Mouse (Mus musculus): ENCODE measurements around the gene Cdc20. TPM values are rescaled to one million over a fixed set of nuclear protein-coding genes. Genes with fewer than 3 reads are reported as not detected.

Cdc20 gene
- polyA plus RNA-seq, 1 experiment: 79.8 TPM

DNA sequence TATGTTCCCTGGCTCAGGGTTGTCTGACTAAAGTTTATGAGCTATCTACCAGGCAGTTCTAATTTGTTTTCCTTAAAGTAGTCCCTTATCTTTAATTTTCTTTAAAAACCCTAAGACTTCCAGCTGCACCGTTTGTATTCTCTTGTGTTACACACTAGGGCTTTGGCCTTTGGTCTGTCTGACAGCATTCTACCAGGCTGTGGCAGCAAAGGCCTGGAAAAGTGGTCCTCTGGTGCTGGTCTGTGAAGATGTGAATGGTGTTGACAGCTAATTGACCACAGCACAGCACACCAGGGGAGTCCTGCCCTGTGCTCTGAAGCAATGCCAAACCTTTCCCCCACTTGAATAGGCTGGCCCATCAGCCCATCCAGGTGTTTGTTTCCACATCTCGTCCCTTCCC, 21.4 kb downstream of the Cdc20 start:
- H3K4me3 ChIP-seq: no peak overlapping the region
- peaks cover 6% of the 10 kb centered on the region for H3K79me2 ChIP-seq (ENCODE audit: control insufficient read depth, insufficient read depth)
- no peak for TF ChIP-seq TCF12 (IDR thresholded peaks at IDR 0.05; ENCODE audit: insufficient read depth, poor library complexity, severe bottlenecking)
- TF ChIP-seq MYOD1 (IDR thresholded peaks at IDR 0.05; ENCODE audit: control insufficient read depth in 1 of 3, insufficient read length in 2 of 3, low read depth in 2 of 3): no peak
- no peak for TF ChIP-seq SRF (IDR thresholded peaks at IDR 0.05; ENCODE audit: control insufficient read depth, insufficient read length, low read depth)
- no peak for TF ChIP-seq REST (IDR thresholded peaks at IDR 0.05; ENCODE audit: insufficient read depth, insufficient read length)
- TF ChIP-seq E2F4 (IDR thresholded peaks at IDR 0.05; ENCODE audit: insufficient read depth): no peak
- TF ChIP-seq POLR2A (IDR thresholded peaks at IDR 0.05; ENCODE audit: insufficient read length, low read depth): no peak
- no peak for TF ChIP-seq CEBPB (IDR thresholded peaks at IDR 0.05; ENCODE audit: insufficient read depth, poor library complexity, severe bottlenecking)
- TF ChIP-seq MYOG (IDR thresholded peaks at IDR 0.05; ENCODE audit: control insufficient read depth in 1 of 3, insufficient read depth in 1 of 3, insufficient read length in 2 of 3, low read depth in 2 of 3): no peak
- no peak for TF ChIP-seq USF1 (IDR thresholded peaks at IDR 0.05; ENCODE audit: low read depth)
- no peak overlapping the region for H3ac ChIP-seq (ENCODE audit: control insufficient read depth, insufficient read length)
- H3K4me2 ChIP-seq (ENCODE audit: low read depth): no peak overlapping the region
- H3K36me3 ChIP-seq (ENCODE audit: control insufficient read depth, insufficient read depth): peaks cover 29% of the 10 kb centered on the region
- no peaks in the 10 kb centered on the region for H3K27me3 ChIP-seq (ENCODE audit: control insufficient read depth, insufficient read depth, insufficient read length)

DNA sequence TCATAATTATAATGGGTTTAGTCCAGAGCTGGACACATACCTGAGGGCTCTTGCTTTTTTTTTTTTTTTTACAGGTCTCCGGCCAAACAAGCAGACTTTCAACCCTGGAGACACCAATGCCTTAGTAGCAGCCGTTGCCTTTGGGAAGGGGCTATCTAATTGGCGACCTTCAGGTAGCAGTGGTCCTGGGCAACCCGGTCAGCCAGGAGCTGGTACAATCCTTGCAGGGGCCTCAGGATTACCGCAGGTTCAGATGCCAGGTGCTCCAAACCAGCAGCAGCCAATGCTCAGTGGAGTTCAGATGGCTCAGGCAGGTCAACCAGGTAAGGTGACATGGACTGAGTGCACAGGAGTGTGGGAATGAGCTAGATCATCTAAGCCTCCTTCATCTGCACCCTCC, 23.6 kb downstream of the Cdc20 start:
- peaks cover 29% of the 10 kb centered on the region for H3K36me3 ChIP-seq (ENCODE audit: control insufficient read depth, insufficient read depth)
- TF ChIP-seq MYOG (IDR thresholded peaks at IDR 0.05; ENCODE audit: control insufficient read depth in 1 of 3, insufficient read depth in 1 of 3, insufficient read length in 2 of 3, low read depth in 2 of 3): no peak
- TF ChIP-seq CEBPB (IDR thresholded peaks at IDR 0.05; ENCODE audit: insufficient read depth, poor library complexity, severe bottlenecking): no peak
- no peak for TF ChIP-seq POLR2AphosphoS2 (IDR thresholded peaks at IDR 0.05; ENCODE audit: insufficient read length, low read depth)
- TF ChIP-seq MYOD1 (IDR thresholded peaks at IDR 0.05; ENCODE audit: control insufficient read depth in 1 of 3, insufficient read length in 2 of 3, low read depth in 2 of 3): no peak
- no peak for TF ChIP-seq REST (IDR thresholded peaks at IDR 0.05; ENCODE audit: insufficient read depth, insufficient read length)
- TF ChIP-seq SRF (IDR thresholded peaks at IDR 0.05; ENCODE audit: control insufficient read depth, insufficient read length, low read depth): no peak
- no peak for TF ChIP-seq MAX (IDR thresholded peaks at IDR 0.05; ENCODE audit: low read depth)
- no peak for TF ChIP-seq TCF3 (IDR thresholded peaks at IDR 0.05; ENCODE audit: insufficient read length, low read depth)
- TF ChIP-seq TCF12 (IDR thresholded peaks at IDR 0.05; ENCODE audit: insufficient read depth, poor library complexity, severe bottlenecking): no peak
- TF ChIP-seq USF1 (IDR thresholded peaks at IDR 0.05; ENCODE audit: low read depth): no peak
- TF ChIP-seq POLR2A (IDR thresholded peaks at IDR 0.05; ENCODE audit: insufficient read length, low read depth): no peak
- no peak for TF ChIP-seq E2F4 (IDR thresholded peaks at IDR 0.05; ENCODE audit: insufficient read depth)
- peaks cover 24% of the 10 kb centered on the region for H3K79me2 ChIP-seq (ENCODE audit: control insufficient read depth, insufficient read depth)
- no peaks in the 10 kb centered on the region for H3K27me3 ChIP-seq (ENCODE audit: control insufficient read depth, insufficient read depth, insufficient read length)
- H3K4me3 ChIP-seq: no peak overlapping the region
- no peak overlapping the region for H3K4me2 ChIP-seq (ENCODE audit: low read depth)
- no peak overlapping the region for H3ac ChIP-seq (ENCODE audit: control insufficient read depth, insufficient read length)

DNA sequence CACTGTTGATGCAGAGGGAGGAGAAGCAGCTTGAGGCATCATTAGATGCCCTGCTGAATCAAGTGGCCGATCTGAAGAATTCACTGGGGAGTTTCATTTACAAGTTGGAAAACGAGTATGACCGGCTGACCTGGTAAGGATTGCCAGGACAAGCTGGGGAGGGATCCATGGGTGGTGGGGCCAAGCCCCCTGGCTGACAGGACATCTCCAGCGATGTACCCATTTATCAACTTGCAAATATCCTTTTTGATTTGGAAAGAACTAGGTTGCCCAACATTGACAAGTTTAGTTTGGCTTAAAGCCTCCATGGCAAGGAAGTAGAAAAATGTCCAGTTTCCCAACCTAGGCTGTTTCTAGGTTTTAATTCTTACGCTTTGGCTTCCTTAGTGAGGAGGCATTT, 26.3 kb downstream of the Cdc20 start:
- H3ac ChIP-seq (ENCODE audit: control insufficient read depth, insufficient read length): no peak overlapping the region
- no peak overlapping the region for H3K4me2 ChIP-seq (ENCODE audit: low read depth)
- no peaks in the 10 kb centered on the region for H3K27me3 ChIP-seq (ENCODE audit: control insufficient read depth, insufficient read depth, insufficient read length)
- TF ChIP-seq MYOG (IDR thresholded peaks at IDR 0.05; ENCODE audit: control insufficient read depth in 1 of 3, insufficient read depth in 1 of 3, insufficient read length in 2 of 3, low read depth in 2 of 3) (no peak), SRF (IDR thresholded peaks at IDR 0.05; ENCODE audit: control insufficient read depth, insufficient read length, low read depth) (no peak), TCF3 (IDR thresholded peaks at IDR 0.05; ENCODE audit: insufficient read length, low read depth) (no peak), TCF12 (IDR thresholded peaks at IDR 0.05; ENCODE audit: insufficient read depth, poor library complexity, severe bottlenecking) (no peak), CEBPB (IDR thresholded peaks at IDR 0.05; ENCODE audit: insufficient read depth, poor library complexity, severe bottlenecking) (no peak), POLR2A (IDR thresholded peaks at IDR 0.05; ENCODE audit: insufficient read length, low read depth) (no peak), REST (IDR thresholded peaks at IDR 0.05; ENCODE audit: insufficient read depth, insufficient read length) (no peak), MAX (IDR thresholded peaks at IDR 0.05; ENCODE audit: low read depth) (no peak), MYOD1 (IDR thresholded peaks at IDR 0.05; ENCODE audit: control insufficient read depth in 1 of 3, insufficient read length in 2 of 3, low read depth in 2 of 3) (no peak)
- H3K79me2 ChIP-seq (ENCODE audit: control insufficient read depth, insufficient read depth): peaks cover 40% of the 10 kb centered on the region
- H3K4me3 ChIP-seq: no peak overlapping the region
- H3K36me3 ChIP-seq (ENCODE audit: control insufficient read depth, insufficient read depth): peaks cover 19% of the 10 kb centered on the region

DNA sequence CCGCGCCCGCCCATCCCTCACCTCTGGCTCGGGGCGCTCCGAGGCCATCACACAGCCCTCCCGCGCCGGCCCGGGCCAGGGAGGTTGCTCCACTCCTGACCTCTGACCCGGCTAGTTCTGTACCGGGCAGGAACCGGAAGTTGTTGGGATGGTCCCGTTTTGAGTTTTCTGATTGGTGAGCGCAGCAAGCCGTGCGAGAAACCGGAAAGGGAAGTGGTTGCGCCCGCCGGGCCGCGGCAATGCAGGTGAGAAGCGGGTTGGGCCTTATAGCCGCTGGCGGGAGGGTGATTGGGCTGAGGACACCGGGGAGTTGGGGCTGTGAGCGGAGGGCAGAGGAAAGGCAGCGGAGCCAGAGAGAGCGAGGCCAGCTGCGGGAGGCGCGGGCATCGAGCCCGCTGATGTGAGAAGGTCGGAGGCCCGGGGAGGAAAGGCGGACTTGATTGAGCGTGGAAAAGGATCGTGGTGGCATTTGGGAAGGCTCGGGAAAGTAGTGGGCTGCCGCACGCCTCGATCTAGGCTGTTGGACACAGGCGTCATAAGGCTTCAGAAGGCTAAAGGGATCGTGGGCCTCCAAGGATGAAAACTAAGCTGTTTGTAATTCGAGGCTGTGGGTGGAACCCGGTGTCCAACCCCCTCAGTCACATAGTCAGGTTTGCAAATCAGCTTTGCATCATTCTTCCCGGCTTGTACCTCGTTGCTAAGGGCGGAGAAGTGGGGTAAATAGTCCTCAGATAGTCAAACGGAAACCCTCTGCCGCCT, 27.8 kb downstream of the Cdc20 start, which contains the start of the genes Szt2 and Med8:
Szt2 (minus strand) TSS at position 132 of the 759 bp plus-strand sequence.
Med8 (plus strand) TSS at position 196 of the 759 bp plus-strand sequence.
- Histone ChIP-seq H3K36me3 (ENCODE audit: control insufficient read depth, insufficient read depth) (peaks cover 19% of the 10 kb centered on the region), H3K4me2 (ENCODE audit: low read depth) (peak within 1 kb of the TSS; percentile 91), H3K27me3 (ENCODE audit: control insufficient read depth, insufficient read depth, insufficient read length) (no peaks in the 10 kb centered on the region), H3K4me3 (peak within 1 kb of the TSS; percentile 97), H3K79me2 (ENCODE audit: control insufficient read depth, insufficient read depth) (peaks cover 40% of the 10 kb centered on the region), H3ac (ENCODE audit: control insufficient read depth, insufficient read length) (peak within 1 kb of the TSS; percentile 47)
- TF ChIP-seq POLR2A (IDR thresholded peaks at IDR 0.05; ENCODE audit: insufficient read length, low read depth) (peak; percentile 65), CEBPB (IDR thresholded peaks at IDR 0.05; ENCODE audit: insufficient read depth, poor library complexity, severe bottlenecking) (no peak), POLR2AphosphoS2 (IDR thresholded peaks at IDR 0.05; ENCODE audit: insufficient read length, low read depth) (peak; percentile 41)

DNA sequence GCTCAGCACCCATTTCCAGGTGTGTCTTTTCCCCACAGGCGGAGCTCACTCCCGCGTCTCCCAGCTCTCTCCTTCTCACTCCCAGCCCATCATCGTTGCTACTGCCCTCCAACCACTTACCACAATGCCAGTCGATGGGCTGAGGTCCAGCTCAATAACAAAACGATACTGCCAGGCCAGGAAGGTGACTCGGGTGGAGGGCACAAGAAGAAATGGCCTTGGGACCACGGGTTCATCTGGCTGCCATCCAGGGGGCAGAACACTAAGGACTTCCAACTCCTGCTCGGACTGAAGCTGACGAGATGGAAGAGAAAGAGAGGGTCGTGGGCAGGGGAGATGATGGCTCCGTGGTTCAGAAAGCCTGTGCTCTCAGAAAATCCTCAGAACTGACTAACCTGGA, 34.5 kb downstream of the Cdc20 start:
- H3K4me3 ChIP-seq: no peak overlapping the region
- no peaks in the 10 kb centered on the region for H3K27me3 ChIP-seq (ENCODE audit: control insufficient read depth, insufficient read depth, insufficient read length)
- H3K36me3 ChIP-seq (ENCODE audit: control insufficient read depth, insufficient read depth): peaks cover 16% of the 10 kb centered on the region
- no peak overlapping the region for H3ac ChIP-seq (ENCODE audit: control insufficient read depth, insufficient read length)
- H3K79me2 ChIP-seq (ENCODE audit: control insufficient read depth, insufficient read depth): peaks cover 9% of the 10 kb centered on the region
- TF ChIP-seq SRF (IDR thresholded peaks at IDR 0.05; ENCODE audit: control insufficient read depth, insufficient read length, low read depth) (no peak), POLR2A (IDR thresholded peaks at IDR 0.05; ENCODE audit: insufficient read length, low read depth) (no peak), MYOG (IDR thresholded peaks at IDR 0.05; ENCODE audit: control insufficient read depth in 1 of 3, insufficient read depth in 1 of 3, insufficient read length in 2 of 3, low read depth in 2 of 3) (no peak), REST (IDR thresholded peaks at IDR 0.05; ENCODE audit: insufficient read depth, insufficient read length) (no peak), MYOD1 (IDR thresholded peaks at IDR 0.05; ENCODE audit: control insufficient read depth in 1 of 3, insufficient read length in 2 of 3, low read depth in 2 of 3) (no peak), TCF3 (IDR thresholded peaks at IDR 0.05; ENCODE audit: insufficient read length, low read depth) (no peak)
- H3K4me2 ChIP-seq (ENCODE audit: low read depth): no peak overlapping the region
